Mouse (Mus musculus) urinary bladder, postnatal 4 days (tissue): ENCODE data around the gene Muc1.

ENCODE experiments used
- DNase-seq, 2 experiments: peaks; one replicate each; pipeline ENCODE4 v3.0.0; 2021 to 2022; ENCODE audit warnings: low spot score in 2 of 2

The Muc1 gene

GRCm38 (mm10) chr3:89270051-89270755 lies 41.3 kb downstream of the Muc1 start, which contains the start of gene Slc50a1:
Slc50a1 (minus strand) TSS chr3:89270570.
- DNase-seq, result peak; percentile 82 to 89

DNA sequence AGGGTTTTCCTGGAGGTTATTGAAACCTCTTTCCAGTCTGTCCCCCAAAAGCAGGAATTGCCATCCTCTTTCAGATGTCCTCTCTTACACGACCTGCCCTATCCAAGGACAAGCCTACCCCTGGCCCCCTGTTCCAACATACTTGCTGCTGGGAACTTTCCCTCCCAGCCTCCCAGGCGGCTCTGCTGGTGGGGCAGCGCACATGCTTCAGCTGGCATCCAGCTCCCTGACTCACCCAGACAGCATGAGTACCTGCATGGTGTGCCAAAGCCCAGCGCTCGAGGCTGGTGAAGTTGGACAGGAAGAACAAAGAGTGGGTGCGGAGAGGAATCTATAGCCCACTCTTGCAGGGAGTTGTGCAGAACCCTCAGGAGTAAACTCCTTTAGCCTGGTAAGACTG lies 42.0 kb downstream of the Muc1 start:
- no peak for DNase-seq

GRCm38 (mm10) chr3:89271760-89272159 lies 42.9 kb downstream of the Muc1 start:
- DNase-seq, result no peak

DNA sequence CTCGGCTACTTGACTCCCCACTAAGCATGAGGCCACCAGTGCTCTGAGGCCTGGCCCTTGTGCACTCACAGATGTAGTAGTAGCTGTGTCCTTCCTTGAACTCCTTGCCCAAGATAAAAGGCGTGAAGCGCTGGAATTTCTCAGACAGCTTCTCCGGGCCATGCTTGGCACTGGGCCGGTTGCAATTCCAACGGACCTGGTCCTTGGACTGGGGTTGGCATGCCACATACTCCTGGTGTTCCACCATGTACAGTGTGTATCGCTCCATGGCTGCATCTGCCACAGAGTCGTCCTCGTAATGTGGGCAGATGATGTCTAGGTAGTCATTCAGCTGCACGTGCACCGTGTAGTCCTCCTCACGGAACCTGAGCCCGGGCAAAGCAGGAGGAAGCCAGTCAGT lies 47.2 kb downstream of the Muc1 start:
- no peak for DNase-seq

DNA sequence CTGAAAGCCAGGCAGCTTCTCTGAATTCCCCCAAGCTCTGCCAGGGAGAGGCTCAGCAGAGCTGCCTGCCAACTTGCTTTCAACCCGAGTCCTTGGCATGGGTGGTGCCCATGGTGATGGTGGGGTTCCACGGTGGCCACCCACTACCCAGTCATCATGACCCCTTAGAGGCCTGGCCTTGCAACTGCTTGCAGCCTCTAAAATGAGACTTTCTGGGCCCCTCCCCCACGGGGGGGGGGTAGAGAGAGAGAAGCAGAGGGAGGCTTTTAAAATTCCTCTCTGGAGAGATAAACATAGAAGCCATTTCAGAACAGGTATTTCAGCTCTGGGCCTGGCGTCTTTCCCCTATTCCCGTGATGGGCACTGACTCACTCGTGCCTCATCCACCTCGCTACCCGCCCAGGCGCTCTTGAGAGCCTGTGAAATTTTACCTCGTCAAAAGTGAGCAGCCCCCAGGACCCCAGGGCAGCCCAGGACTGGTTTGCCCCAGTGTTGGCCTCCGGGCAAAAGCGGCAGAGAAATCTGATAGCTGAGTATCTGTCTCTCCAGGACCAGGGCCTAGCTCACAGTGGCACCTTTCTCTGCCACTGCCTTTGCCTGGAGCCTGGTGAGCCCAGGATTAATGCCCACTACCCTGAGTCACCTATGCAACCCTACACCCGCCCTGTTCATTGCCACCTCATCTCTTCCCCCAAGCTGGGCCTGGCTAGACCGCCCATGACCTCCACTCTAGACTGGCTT lies 48.6 kb downstream of the Muc1 start:
- DNase-seq, result peak in 1 of 2 experiments; percentile 56

GRCm38 (mm10) chr3:89278107-89278506 lies 49.2 kb downstream of the Muc1 start:
- no peak for DNase-seq

DNA sequence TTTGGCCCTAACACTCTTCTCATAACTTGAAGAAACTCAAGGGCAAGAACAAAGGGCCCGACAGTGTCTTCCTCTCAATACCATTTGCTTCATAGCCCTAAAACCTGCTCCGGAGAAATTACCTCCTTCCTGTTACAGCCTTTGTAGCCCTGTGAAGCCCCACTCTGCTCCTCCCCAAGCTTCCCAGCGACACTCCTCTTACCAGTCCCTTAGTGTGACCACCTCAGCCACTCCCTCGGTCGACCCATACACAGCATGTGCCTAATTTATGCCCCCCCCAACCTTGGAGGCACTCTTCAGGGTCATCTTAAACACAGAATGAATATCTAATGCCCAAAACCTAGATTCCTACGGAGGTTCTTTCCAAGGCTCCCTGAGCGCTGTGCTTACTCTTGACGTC lies 49.8 kb downstream of the Muc1 start:
- DNase-seq, result no peak

DNA sequence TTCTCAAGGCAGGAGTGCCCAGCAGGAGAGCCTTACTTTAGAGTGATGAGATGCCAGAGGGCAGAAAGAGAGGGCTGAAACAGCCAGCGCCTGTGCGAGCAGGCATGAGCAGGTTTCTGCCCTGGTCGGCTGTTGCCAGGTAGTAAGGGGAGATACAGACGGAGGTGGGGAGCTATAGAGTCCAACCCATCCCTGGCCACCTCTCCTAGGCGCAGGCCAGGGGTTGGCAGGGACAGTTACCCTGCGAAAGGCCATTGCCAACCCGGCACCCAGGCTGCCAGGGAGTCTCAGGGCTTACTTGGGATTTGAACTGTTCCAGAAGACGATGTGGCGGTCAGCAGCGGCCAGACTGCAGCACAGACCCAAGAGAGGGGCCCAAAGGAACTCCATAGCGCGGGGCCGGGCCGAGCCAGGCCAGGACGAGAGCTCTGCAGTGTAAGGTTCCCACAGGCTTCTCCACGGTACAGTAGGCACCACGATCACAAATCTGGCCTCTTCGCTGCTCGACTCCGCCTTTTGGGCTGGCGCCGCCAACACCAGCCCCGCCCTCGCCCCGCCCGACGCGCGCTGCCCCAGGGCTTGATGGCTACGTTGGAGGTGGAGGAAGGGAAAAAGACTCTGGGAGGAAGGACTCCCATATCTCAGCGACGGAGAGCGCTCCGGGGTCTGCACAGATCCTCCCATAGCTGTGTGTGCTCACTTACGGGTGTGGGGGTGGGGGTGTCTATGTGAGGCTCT lies 50.5 kb downstream of the Muc1 start:
- peak; percentile 81 to 84 for DNase-seq

DNA sequence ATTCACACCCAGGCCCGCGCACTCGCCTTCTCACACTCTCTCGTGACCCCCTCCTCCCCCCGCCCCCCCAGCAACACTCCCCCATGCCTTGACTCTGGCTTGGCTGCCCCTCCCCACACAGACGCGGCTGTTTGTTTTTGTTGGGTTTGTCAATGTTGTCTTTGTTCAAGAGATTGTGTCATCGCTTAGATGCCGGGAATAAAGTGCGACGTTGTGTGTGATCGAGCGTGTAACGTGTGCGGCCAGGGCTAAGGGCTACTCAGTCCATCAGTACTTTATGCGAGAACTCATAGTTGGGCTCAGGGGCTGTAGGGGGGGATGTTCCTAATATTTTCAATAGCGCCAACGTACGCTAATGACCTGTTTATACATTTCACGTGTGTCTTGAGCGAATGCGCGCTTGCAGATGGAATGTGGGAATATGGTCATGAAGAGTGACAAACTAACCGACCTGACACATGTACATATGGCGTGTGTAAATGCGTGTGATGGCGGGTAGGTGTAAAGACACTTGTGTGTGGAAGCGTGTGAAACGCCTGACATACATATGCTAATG lies 51.3 kb downstream of the Muc1 start:
- DNase-seq, result no peak

DNA sequence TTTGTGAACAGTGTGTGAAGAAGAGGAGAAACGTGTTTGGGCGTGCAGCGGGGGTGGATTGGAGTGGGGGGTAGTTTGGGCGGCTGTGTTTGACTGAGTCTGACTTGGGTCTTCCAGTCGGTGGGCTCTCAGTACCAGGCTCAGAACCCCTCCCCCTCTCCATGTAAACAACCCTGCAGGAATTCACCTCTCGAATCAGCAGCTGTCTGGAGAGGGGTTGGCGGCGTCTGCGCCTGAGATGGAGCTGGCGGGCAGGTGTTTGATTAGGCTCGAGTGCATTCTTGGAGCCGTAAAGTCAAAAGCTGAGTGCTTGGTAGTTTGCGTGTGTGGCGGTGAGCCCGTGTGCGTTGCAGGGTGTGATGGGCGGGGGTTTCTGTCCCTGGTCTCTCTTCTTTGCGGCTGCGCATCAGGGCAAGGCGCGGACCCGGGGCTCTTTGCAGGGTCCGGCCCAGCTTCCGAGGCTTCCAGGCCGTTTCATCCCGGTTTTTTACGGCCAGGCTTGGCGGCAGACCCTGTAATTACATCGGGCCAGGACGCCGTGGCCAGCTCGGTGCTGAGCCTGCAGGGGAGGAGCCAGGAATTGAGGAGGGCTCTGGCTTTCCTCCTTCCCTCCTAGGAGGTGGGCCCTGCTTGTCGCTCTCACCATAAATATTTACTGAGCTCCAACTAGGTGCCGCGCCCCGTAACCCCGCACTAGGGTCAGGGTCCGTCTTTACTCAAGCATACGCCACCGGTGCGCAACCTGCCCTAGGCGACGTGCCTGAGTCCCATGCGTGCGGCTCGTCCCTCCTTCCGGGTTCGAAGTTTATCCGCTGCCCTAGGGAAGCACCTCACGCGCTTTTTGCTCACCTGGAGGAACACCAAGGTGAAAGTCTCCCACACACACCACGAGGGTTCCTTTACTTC lies 52.0 kb downstream of the Muc1 start, which contains the start of gene Efna1:
Efna1 (minus strand) TSS at position 537 of the 906 bp plus-strand sequence.
- peak; percentile 68 to 69 for DNase-seq

DNA sequence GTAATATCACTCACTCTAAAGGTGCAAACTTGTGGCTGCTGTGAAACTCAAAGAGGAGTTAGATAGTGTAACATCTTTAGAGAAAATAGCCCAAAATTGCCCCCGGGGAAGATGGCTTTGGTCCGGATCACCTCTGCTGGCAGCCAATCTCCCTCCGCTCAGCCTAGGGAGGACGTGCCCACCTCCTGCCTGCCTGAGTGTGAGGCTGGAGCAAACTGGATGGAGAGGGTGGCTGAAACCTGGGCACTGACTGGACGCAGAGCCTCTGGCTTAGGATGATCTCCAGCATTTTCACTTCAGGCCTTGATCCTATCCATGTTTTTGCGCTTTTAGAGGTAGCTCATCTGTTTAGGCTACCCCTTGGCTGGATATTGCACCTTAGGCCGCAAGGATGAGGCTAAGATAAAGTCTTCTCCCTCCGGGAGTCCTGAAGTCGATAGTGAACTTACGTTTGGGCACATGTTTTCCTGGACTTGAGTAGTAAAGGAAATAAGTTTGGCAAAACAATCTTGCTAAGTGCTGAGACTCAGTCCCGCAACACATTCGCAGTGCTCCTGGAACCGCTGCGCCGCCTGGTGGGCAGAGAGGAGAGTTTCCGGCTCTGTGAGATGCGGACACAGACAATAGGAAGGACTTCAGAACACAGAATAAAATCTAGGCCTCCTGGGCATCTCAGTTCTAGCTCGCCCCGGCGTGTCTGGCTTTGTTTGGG lies 52.9 kb downstream of the Muc1 start:
- peak; percentile 74 to 85 for DNase-seq

- no peak for DNase-seq
Observed at GRCm38 (mm10) chr3:89282291-89282643, 53.4 kb downstream of the Muc1 start.
